Mouse (Mus musculus): ENCODE data around the gene Cdk18.
A peak's percentile ranks its signal among the peaks of the same experiment; 100 is the strongest.
"Not testable (repeated sequence)": the region's sequence is repeated elsewhere in the genome, so short reads cannot be mapped to it uniquely, and the experiment has no call there.

Cdk18 gene

GRCm38 (mm10) chr1:132139416-132139864 is at the start of gene Cdk18:
Cdk18 (minus strand) TSS chr1:132139684.
- peak; percentile 69 to 72 for DNase-seq

GRCm38 (mm10) chr1:132189231-132189630 is 49.7 kb upstream of the Cdk18 start:
- no peak for DNase-seq

GRCm38 (mm10) chr1:132188442-132189066 is 49.1 kb upstream of the Cdk18 start:
- no peak for DNase-seq

GRCm38 (mm10) chr1:132186303-132186702 is 46.8 kb upstream of the Cdk18 start:
- peak in 1 of 2 experiments; percentile 2 for DNase-seq

GRCm38 (mm10) chr1:132171619-132172018 is 32.1 kb upstream of the Cdk18 start:
- no peak for DNase-seq

- peak in 1 of 2 experiments; percentile 4 for DNase-seq
Measured at GRCm38 (mm10) chr1:132170698-132171097, 31.2 kb upstream of the Cdk18 start.

- DNase-seq: peak; percentile 52 to 70
Measured at GRCm38 (mm10) chr1:132168115-132168767, 28.8 kb upstream of the Cdk18 start.

GRCm38 (mm10) chr1:132165859-132166258 is 26.4 kb upstream of the Cdk18 start:
- peak; percentile 31 to 51 for DNase-seq

GRCm38 (mm10) chr1:132164780-132165518 is 25.5 kb upstream of the Cdk18 start:
- DNase-seq: peak in 1 of 2 experiments; percentile 6

GRCm38 (mm10) chr1:132162618-132163017 is 23.1 kb upstream of the Cdk18 start:
- not testable (repeated sequence) for DNase-seq

- peak; percentile 84 to 86 for DNase-seq
Measured at GRCm38 (mm10) chr1:132161211-132161880, 21.9 kb upstream of the Cdk18 start.

GRCm38 (mm10) chr1:132159681-132160080 is 20.2 kb upstream of the Cdk18 start:
- DNase-seq: no peak

- peak; percentile 42 to 47 for DNase-seq
Measured at GRCm38 (mm10) chr1:132158741-132159140, 19.3 kb upstream of the Cdk18 start.

- peak in 1 of 2 experiments; percentile 55 for DNase-seq
Measured at GRCm38 (mm10) chr1:132157808-132158207, 18.3 kb upstream of the Cdk18 start.

- peak; percentile 97 to 98 for DNase-seq
Measured at GRCm38 (mm10) chr1:132157016-132157781, 17.7 kb upstream of the Cdk18 start.

- DNase-seq: peak; percentile 82 to 88
Measured at GRCm38 (mm10) chr1:132155737-132156136, 16.3 kb upstream of the Cdk18 start.

GRCm38 (mm10) chr1:132153691-132154090 is 14.2 kb upstream of the Cdk18 start:
- DNase-seq: no peak

GRCm38 (mm10) chr1:132153086-132153690 is 13.7 kb upstream of the Cdk18 start:
- DNase-seq: no peak

- DNase-seq: no peak
Measured at GRCm38 (mm10) chr1:132151908-132152307, 12.4 kb upstream of the Cdk18 start.

GRCm38 (mm10) chr1:132150817-132151601 is 11.5 kb upstream of the Cdk18 start:
- DNase-seq: no peak

- DNase-seq: no peak
Measured at GRCm38 (mm10) chr1:132150171-132150570, 10.7 kb upstream of the Cdk18 start.
